Comparison of ENCODE assay signal across 22 mouse cellular contexts in genomic region chr11:17112419-17113090, GRCm38 (mm10). TPM values are rescaled to one million over a fixed set of nuclear protein-coding genes. Genes with fewer than 3 reads are reported as not detected.
DNase-seq lines count a peak whose midpoint lies in the region; ATAC-seq lines count a peak whose summit lies in the region.
"Had no signal": no experiment of that assay in that cellular context is flagged by ENCODE, and none has a peak within 500 bp of the region (broad histone marks: within the 10 kb centered on the region; RNA-seq: fewer than 3 reads in every experiment).

No protein-coding gene starts in this region.

- 81% methylated on average over 1 of the region's 1 CpGs for WGBS in forebrain, embryonic 15.5 days
- WGBS in hindbrain, embryonic 16.5 days: 86% methylated on average over 1 of the region's 1 CpGs

- peak; percentile 33 for DNase-seq in brain, adult 2 months (ENCODE audit: low read depth, low spot score)
- DNase-seq in layer of hippocampus, adult 11-12 months (ENCODE audit: low spot score): peak; percentile 62
- peak; percentile 27 to 50 for DNase-seq in layer of hippocampus, adult 8-10 months (ENCODE audit: low spot score in 2 of 2)
- DNase-seq in layer of hippocampus, postnatal 14 days (ENCODE audit: low spot score in 2 of 2): peak; percentile 20 to 71
- no peak for DNase-seq in gastrocnemius, adult 18-20 months (ENCODE audit: low spot score)
- DNase-seq: adrenal gland, adult 2 months; adrenal gland, postnatal 14 days; cerebellum, adult 18-20 months; cerebellum, adult 9-10 months; cerebellum, postnatal 14 days; gastrocnemius, postnatal 25 days; heart, adult 2 months; heart, postnatal 14 days; heart, postnatal 4 days had no signal

- H3K4me3 ChIP-seq in forebrain, embryonic 15.5 days: no peak overlapping the region
- no peak overlapping the region for H3K4me3 ChIP-seq in hindbrain, embryonic 16.5 days (ENCODE audit: low read length)
- H3K4me3 ChIP-seq: heart, adult 2 months; heart, embryonic 10.5 days; heart, embryonic 13.5 days had no signal

- no peaks in the 10 kb centered on the region for H3K36me3 ChIP-seq in forebrain, embryonic 15.5 days
- H3K36me3 ChIP-seq in hindbrain, embryonic 16.5 days (ENCODE audit: control insufficient read depth, insufficient read depth, low read length): no peaks in the 10 kb centered on the region
- H3K36me3 ChIP-seq: heart, embryonic 10.5 days; heart, embryonic 13.5 days had no signal

- no peak overlapping the region for H3K27ac ChIP-seq in forebrain, embryonic 15.5 days (replicated peaks)
- H3K27ac ChIP-seq in hindbrain, embryonic 16.5 days (ENCODE audit: low read depth, low read length): no peak overlapping the region
- H3K27ac ChIP-seq: heart, adult 2 months; heart, embryonic 10.5 days; heart, embryonic 13.5 days; hindbrain, embryonic 14.5 days had no signal

- ATAC-seq in megakaryocyte progenitor cell, adult 5-6 weeks (replicated peaks; ENCODE audit: poor library complexity): no peak
- no peak for ATAC-seq in forebrain, embryonic 15.5 days (replicated peaks)
- no peak for ATAC-seq in hindbrain, embryonic 16.5 days
- ATAC-seq: CD4-positive, CD25-positive, alpha-beta regulatory T cell, adult 4 months; forebrain, embryonic 16.5 days had no signal

- H3K4me2 ChIP-seq in forebrain, embryonic 15.5 days (replicated peaks): no peak overlapping the region
- no peak overlapping the region for H3K4me2 ChIP-seq in hindbrain, embryonic 16.5 days (ENCODE audit: low read length)
- H3K4me2 ChIP-seq: heart, embryonic 13.5 days; hindbrain, embryonic 14.5 days had no signal

- no peak overlapping the region for H3K9ac ChIP-seq in forebrain, embryonic 15.5 days (replicated peaks)
- H3K9ac ChIP-seq in hindbrain, embryonic 16.5 days (ENCODE audit: low read depth, low read length): no peak overlapping the region
- H3K9ac ChIP-seq: heart, embryonic 13.5 days; hindbrain, embryonic 14.5 days had no signal

- no peaks in the 10 kb centered on the region for H3K9me3 ChIP-seq in forebrain, embryonic 15.5 days
- peaks cover 2% of the 10 kb centered on the region; the same call in 1 of the 2 replicates for H3K9me3 ChIP-seq in hindbrain, embryonic 16.5 days (ENCODE audit: control insufficient read depth, low read length)
- H3K9me3 ChIP-seq: heart, embryonic 10.5 days; heart, embryonic 13.5 days had no signal

- H3K27me3 ChIP-seq in forebrain, embryonic 15.5 days: no peaks in the 10 kb centered on the region
- no peaks in the 10 kb centered on the region for H3K27me3 ChIP-seq in hindbrain, embryonic 16.5 days (replicated peaks; ENCODE audit: control insufficient read depth, insufficient read depth, low read length)
- H3K27me3 ChIP-seq: heart, embryonic 13.5 days had no signal

- H3K4me1 ChIP-seq in forebrain, embryonic 15.5 days: no peaks in the 10 kb centered on the region
- no peaks in the 10 kb centered on the region for H3K4me1 ChIP-seq in hindbrain, embryonic 16.5 days (ENCODE audit: control insufficient read depth, insufficient read depth, low read depth, low read length)
- H3K4me1 ChIP-seq: heart, embryonic 10.5 days; heart, embryonic 13.5 days had no signal

RNA-seq across cellular contexts. Expression of gene Ppp3r1, which starts 46.5 kb away (rescaled TPM):
- 100 to 1,000 TPM; 685 to 865 (median 776) TPM for total RNA-seq in layer of hippocampus, adult 8-10 months (2022)
- 100 to 1,000 TPM; 681 to 736 TPM for total RNA-seq in layer of hippocampus, postnatal 14 days (2021)
- total RNA-seq in megakaryocyte progenitor cell, adult 5-6 weeks (2015): 56.9 and 72.0 TPM in 2 replicates
- 57.6 and 69.3 TPM in 2 replicates for total RNA-seq in megakaryocyte progenitor cell, adult 5-6 weeks (2017)
- 166 and 176 TPM in 2 replicates for polyA plus RNA-seq in forebrain, embryonic 15.5 days (2015; fragmentation: Nextera tagmentation; extraction: Ambion mirVana)
- total RNA-seq in gastrocnemius, adult 18-20 months (2021): 100 to 1,000 TPM; 137 to 146 TPM
- 220 and 236 TPM in 2 replicates for polyA plus RNA-seq in hindbrain, embryonic 16.5 days (2015; fragmentation: Nextera tagmentation; extraction: Ambion mirVana)

Comparison
In these comparisons a context has a peak if more than half of its experiments do, and no peak if none do; other contexts are left out.
1. RNA of gene Ppp3r1, which starts 46.5 kb away (total RNA-seq): 685 to 865 TPM in layer of hippocampus, adult 8-10 months and 681 to 736 TPM in layer of hippocampus, postnatal 14 days; 137 to 146 TPM in gastrocnemius, adult 18-20 months and 56.9 to 72.0 TPM in megakaryocyte progenitor cell, adult 5-6 weeks; every median in the first group is over 4 times any median in the second.